Mouse (Mus musculus): Measurements from ENCODE around the gene Fhit.

Fhit gene

GRCm38 (mm10) chr14:9688664-9689257, 1473.1 kb downstream of the Fhit start:
- DNase-seq (ENCODE audit: low read depth) = no peak

- DNase-seq (ENCODE audit: low read depth) = no peak
Measured at GRCm38 (mm10) chr14:9684362-9684761, 1477.5 kb downstream of the Fhit start.

GRCm38 (mm10) chr14:9672728-9673127, 1489.1 kb downstream of the Fhit start:
- DNase-seq (ENCODE audit: low read depth) = no peak

GRCm38 (mm10) chr14:9671776-9672175, 1490.1 kb downstream of the Fhit start:
- no peak for DNase-seq (ENCODE audit: low read depth)

GRCm38 (mm10) chr14:9669766-9670165, 1492.1 kb downstream of the Fhit start:
- no peak for DNase-seq (ENCODE audit: low read depth)

- no peak for DNase-seq (ENCODE audit: low read depth)
Measured at GRCm38 (mm10) chr14:9658445-9658844, 1503.4 kb downstream of the Fhit start.

GRCm38 (mm10) chr14:9651417-9651816, 1510.4 kb downstream of the Fhit start:
- no peak for DNase-seq (ENCODE audit: low read depth)

- DNase-seq (ENCODE audit: low read depth) = no peak
Measured at GRCm38 (mm10) chr14:9648416-9648815, 1513.4 kb downstream of the Fhit start.

GRCm38 (mm10) chr14:9646233-9646632, 1515.6 kb downstream of the Fhit start:
- DNase-seq (ENCODE audit: low read depth) = no peak

- no peak for DNase-seq (ENCODE audit: low read depth)
Measured at GRCm38 (mm10) chr14:9644216-9645166, 1517.3 kb downstream of the Fhit start.

GRCm38 (mm10) chr14:9643700-9644099, 1518.1 kb downstream of the Fhit start:
- DNase-seq (ENCODE audit: low read depth) = no peak

GRCm38 (mm10) chr14:9642628-9643027, 1519.2 kb downstream of the Fhit start:
- DNase-seq (ENCODE audit: low read depth) = no peak

GRCm38 (mm10) chr14:9642068-9642467, 1519.8 kb downstream of the Fhit start:
- no peak for DNase-seq (ENCODE audit: low read depth)

GRCm38 (mm10) chr14:9634247-9634991, 1527.4 kb downstream of the Fhit start:
- DNase-seq (ENCODE audit: low read depth) = no peak

GRCm38 (mm10) chr14:9632537-9632936, 1529.3 kb downstream of the Fhit start:
- DNase-seq (ENCODE audit: low read depth) = no peak

- no peak for DNase-seq (ENCODE audit: low read depth)
Measured at GRCm38 (mm10) chr14:9623219-9624043, 1538.4 kb downstream of the Fhit start.

- DNase-seq (ENCODE audit: low read depth) = no peak
Measured at GRCm38 (mm10) chr14:9620902-9621540, 1540.8 kb downstream of the Fhit start.

- DNase-seq (ENCODE audit: low read depth) = no peak
Measured at GRCm38 (mm10) chr14:9619840-9620239, 1542.0 kb downstream of the Fhit start.

GRCm38 (mm10) chr14:9613126-9613525, 1548.7 kb downstream of the Fhit start:
- DNase-seq (ENCODE audit: low read depth) = no peak

GRCm38 (mm10) chr14:9609120-9609519, 1552.7 kb downstream of the Fhit start:
- no peak for DNase-seq (ENCODE audit: low read depth)
